Mouse (Mus musculus): ENCODE data around the gene Cfap299. TPM values are rescaled to one million over a fixed set of nuclear protein-coding genes. Genes with fewer than 3 reads are reported as not detected.

The Cfap299 gene
- polyA plus RNA-seq, 1 experiment from 2014 or later: not detected

DNA sequence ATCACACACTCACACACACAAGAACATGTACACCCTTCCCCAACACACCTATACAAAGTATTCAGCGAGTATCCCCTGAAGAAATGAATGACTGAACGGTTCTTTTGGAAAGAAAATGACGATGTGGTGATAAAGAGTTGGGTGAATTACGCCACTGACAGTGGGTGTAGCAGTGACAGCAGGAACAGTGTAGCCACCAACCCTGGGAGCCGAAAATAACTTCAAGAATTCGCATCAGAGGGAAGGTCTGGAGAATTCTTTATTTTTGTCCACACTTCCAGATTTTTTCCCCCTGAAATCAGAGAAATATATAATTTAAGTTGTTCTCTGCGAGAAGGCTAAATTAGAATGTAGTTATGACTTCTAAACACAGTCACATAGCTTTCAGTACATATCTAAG, 459.5 kb downstream of the Cfap299 start:
- Histone ChIP-seq H3K4me2 (ENCODE audit: low read depth, low read length) (no peak overlapping the region), H3K36me3 (ENCODE audit: control insufficient read depth, insufficient read depth) (no peaks in the 10 kb centered on the region), H3K4me3 (ENCODE audit: low read depth, low read length) (no peak overlapping the region), H3K9me3 (replicated peaks; ENCODE audit: control insufficient read depth, low read length) (no peaks in the 10 kb centered on the region; the same call in 1 of the 2 replicates), H3K27ac (ENCODE audit: low read length) (no peak overlapping the region), H3K4me1 (ENCODE audit: control insufficient read depth, low read depth, low read length) (no peaks in the 10 kb centered on the region), H3K9ac (ENCODE audit: low read depth, low read length) (no peak overlapping the region), H3K27me3 (ENCODE audit: control insufficient read depth, insufficient read depth, low read depth, low read length) (no peaks in the 10 kb centered on the region)
- no peak for ATAC-seq (ENCODE audit: low read depth)
- WGBS (ENCODE audit: insufficient replicate concordance): 58% methylated on average over 7 of the region's 7 CpGs

DNA sequence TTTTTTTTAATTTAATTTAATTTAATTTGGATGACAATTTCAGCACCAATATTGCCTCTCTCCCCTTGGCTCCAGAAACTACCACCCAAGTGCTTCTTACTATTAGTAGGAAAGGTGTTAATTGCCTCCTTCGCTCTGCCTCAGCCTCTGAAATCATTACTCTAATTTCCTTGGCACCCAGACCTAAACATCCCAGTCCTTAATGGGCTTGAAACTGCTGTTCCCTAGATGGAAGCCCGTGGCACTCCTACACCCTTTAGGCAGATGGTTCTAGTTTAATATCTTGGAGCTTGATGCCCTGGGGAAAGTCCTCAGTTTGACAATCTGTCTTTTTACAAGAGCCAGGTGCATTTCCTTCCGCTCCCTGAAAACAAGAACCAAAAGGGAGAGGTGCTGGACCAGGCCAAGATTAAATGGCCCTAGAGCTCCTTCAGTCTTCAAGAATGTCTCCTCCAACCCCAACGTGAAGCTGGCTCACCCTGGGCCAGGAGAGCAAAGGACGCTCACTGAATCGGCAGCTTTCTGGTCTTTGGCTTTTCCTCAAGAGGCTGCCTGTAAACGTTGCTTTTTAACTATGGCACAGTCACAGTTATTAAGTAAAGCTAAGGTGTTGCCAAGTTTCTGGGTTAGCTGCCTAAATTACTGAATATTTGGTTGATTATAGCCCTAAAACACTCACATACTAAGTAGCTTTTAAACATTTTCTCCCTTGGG, 461.9 kb downstream of the Cfap299 start:
- H3K4me2 ChIP-seq (ENCODE audit: low read depth, low read length): no peak overlapping the region
- WGBS (ENCODE audit: insufficient replicate concordance): 50% methylated on average over 7 of the region's 7 CpGs
- no peak overlapping the region for H3K9ac ChIP-seq (ENCODE audit: low read depth, low read length)
- H3K36me3 ChIP-seq (ENCODE audit: control insufficient read depth, insufficient read depth): no peaks in the 10 kb centered on the region
- H3K27ac ChIP-seq (ENCODE audit: low read length): no peak overlapping the region
- H3K4me3 ChIP-seq (ENCODE audit: low read depth, low read length): no peak overlapping the region
- H3K4me1 ChIP-seq (ENCODE audit: control insufficient read depth, low read depth, low read length): no peaks in the 10 kb centered on the region
- no peaks in the 10 kb centered on the region for H3K27me3 ChIP-seq (ENCODE audit: control insufficient read depth, insufficient read depth, low read depth, low read length)
- ATAC-seq (ENCODE audit: low read depth): no peak
- no peaks in the 10 kb centered on the region; the same call in 1 of the 2 replicates for H3K9me3 ChIP-seq (replicated peaks; ENCODE audit: control insufficient read depth, low read length)

DNA sequence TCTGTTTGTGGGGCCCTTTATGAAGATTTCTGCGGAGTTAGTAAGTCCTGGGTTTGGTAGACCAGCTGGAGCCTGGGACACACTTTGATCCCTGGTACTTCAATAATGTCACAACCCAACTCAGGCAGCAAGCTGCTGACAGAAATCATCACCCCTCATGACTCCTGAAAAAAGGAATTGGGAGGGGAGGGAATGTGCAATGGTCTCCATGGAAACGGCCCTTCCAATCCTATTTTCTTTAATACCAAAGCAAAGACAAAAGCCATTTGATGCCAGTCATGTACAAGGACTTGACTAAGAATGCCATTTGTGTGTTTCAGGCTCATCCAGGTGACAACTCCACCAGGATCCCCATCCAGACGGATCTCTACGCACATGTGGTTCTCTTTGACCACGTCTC, 472.4 kb downstream of the Cfap299 start:
- Histone ChIP-seq H3K27ac (ENCODE audit: low read length) (no peak overlapping the region), H3K9me3 (replicated peaks; ENCODE audit: control insufficient read depth, low read length) (no peaks in the 10 kb centered on the region), H3K4me3 (ENCODE audit: low read depth, low read length) (no peak overlapping the region), H3K4me1 (ENCODE audit: control insufficient read depth, low read depth, low read length) (no peaks in the 10 kb centered on the region), H3K9ac (ENCODE audit: low read depth, low read length) (no peak overlapping the region), H3K4me2 (ENCODE audit: low read depth, low read length) (no peak overlapping the region), H3K27me3 (ENCODE audit: control insufficient read depth, insufficient read depth, low read depth, low read length) (no peaks in the 10 kb centered on the region), H3K36me3 (ENCODE audit: control insufficient read depth, insufficient read depth) (no peaks in the 10 kb centered on the region)
- no peak for ATAC-seq (ENCODE audit: low read depth)
- WGBS (ENCODE audit: insufficient replicate concordance): 66% methylated on average over 5 of the region's 5 CpGs

DNA sequence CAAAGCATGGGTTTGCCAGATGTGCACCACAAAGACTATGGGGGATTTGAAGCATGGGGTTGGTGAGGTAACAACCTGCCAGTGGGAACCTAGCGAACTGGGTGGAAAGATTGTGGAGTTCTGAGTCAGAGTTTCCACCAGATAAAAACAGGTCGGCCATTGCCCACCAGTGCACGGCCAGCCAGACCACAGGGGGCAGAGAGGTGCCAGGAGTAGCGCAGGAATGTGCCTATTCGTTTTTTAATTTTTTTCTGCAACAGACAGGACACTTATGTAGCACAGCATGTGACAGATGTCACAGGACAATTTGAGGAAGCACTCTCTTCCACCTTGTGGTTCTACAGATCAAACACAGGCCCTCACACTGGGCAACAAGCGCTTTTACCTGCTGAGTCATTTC, 475.7 kb downstream of the Cfap299 start:
- no peaks in the 10 kb centered on the region for H3K4me1 ChIP-seq (ENCODE audit: control insufficient read depth, low read depth, low read length)
- no peak overlapping the region for H3K4me3 ChIP-seq (ENCODE audit: low read depth, low read length)
- no peak overlapping the region for H3K9ac ChIP-seq (ENCODE audit: low read depth, low read length)
- H3K4me2 ChIP-seq (ENCODE audit: low read depth, low read length): no peak overlapping the region
- no peak for ATAC-seq (ENCODE audit: low read depth)
- no peaks in the 10 kb centered on the region for H3K36me3 ChIP-seq (ENCODE audit: control insufficient read depth, insufficient read depth)
- 54% methylated on average over 6 of the region's 6 CpGs for WGBS (ENCODE audit: insufficient replicate concordance)
- H3K9me3 ChIP-seq (replicated peaks; ENCODE audit: control insufficient read depth, low read length): no peaks in the 10 kb centered on the region
- no peak overlapping the region for H3K27ac ChIP-seq (ENCODE audit: low read length)
- H3K27me3 ChIP-seq (ENCODE audit: control insufficient read depth, insufficient read depth, low read depth, low read length): no peaks in the 10 kb centered on the region

- Histone ChIP-seq H3K27me3 (ENCODE audit: control insufficient read depth, insufficient read depth, low read depth, low read length) (no peaks in the 10 kb centered on the region), H3K9ac (ENCODE audit: low read depth, low read length) (no peak overlapping the region), H3K4me3 (ENCODE audit: low read depth, low read length) (no peak overlapping the region), H3K9me3 (replicated peaks; ENCODE audit: control insufficient read depth, low read length) (no peaks in the 10 kb centered on the region), H3K4me1 (ENCODE audit: control insufficient read depth, low read depth, low read length) (no peaks in the 10 kb centered on the region), H3K36me3 (ENCODE audit: control insufficient read depth, insufficient read depth) (no peaks in the 10 kb centered on the region), H3K4me2 (ENCODE audit: low read depth, low read length) (no peak overlapping the region), H3K27ac (ENCODE audit: low read length) (no peak overlapping the region)
- ATAC-seq (ENCODE audit: low read depth): no peak
- WGBS (ENCODE audit: insufficient replicate concordance): 71% methylated on average over 4 of the region's 4 CpGs
These were observed 477.4 kb downstream of the Cfap299 start for GRCm38 (mm10) chr5:98806492-98806891.

- H3K9me3 ChIP-seq (replicated peaks; ENCODE audit: control insufficient read depth, low read length): no peaks in the 10 kb centered on the region
- H3K4me2 ChIP-seq (ENCODE audit: low read depth, low read length): no peak overlapping the region
- H3K27me3 ChIP-seq (ENCODE audit: control insufficient read depth, insufficient read depth, low read depth, low read length): no peaks in the 10 kb centered on the region
- WGBS (ENCODE audit: insufficient replicate concordance): 74% methylated on average over 7 of the region's 7 CpGs
- H3K27ac ChIP-seq (ENCODE audit: low read length): no peak overlapping the region
- no peaks in the 10 kb centered on the region for H3K36me3 ChIP-seq (ENCODE audit: control insufficient read depth, insufficient read depth)
- H3K9ac ChIP-seq (ENCODE audit: low read depth, low read length): no peak overlapping the region
- H3K4me3 ChIP-seq (ENCODE audit: low read depth, low read length): no peak overlapping the region
- no peak for ATAC-seq (ENCODE audit: low read depth)
- no peaks in the 10 kb centered on the region for H3K4me1 ChIP-seq (ENCODE audit: control insufficient read depth, low read depth, low read length)
These were observed 477.9 kb downstream of the Cfap299 start for GRCm38 (mm10) chr5:98807022-98807421.

GRCm38 (mm10) chr5:98807953-98808352, 478.8 kb downstream of the Cfap299 start:
- no peak for ATAC-seq (ENCODE audit: low read depth)
- WGBS (ENCODE audit: insufficient replicate concordance): 63% methylated on average over 9 of the region's 9 CpGs
- no peak overlapping the region for H3K9ac ChIP-seq (ENCODE audit: low read depth, low read length)

DNA sequence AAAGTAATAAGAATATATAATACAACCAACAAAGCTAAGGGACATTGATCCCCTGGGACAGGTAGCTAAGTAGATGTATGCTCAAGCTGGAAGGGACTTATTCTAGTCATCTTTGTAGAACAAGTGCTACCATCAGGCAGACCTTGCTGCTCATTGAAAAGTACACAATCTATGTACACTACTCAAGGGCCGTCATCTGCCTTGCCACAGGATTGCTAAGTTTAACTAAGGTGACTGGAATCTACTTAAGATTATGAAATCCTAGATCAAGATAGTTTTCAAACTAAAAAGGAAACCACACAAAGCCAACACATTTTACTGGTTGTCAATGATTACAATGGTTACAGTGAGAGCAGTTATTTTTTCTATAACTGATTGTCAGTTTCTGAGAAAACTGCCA, 483.3 kb downstream of the Cfap299 start:
- H3K27ac ChIP-seq (ENCODE audit: low read length): no peak overlapping the region
- no peak overlapping the region for H3K9ac ChIP-seq (ENCODE audit: low read depth, low read length)
- no peak overlapping the region for H3K4me2 ChIP-seq (ENCODE audit: low read depth, low read length)
- H3K36me3 ChIP-seq (ENCODE audit: control insufficient read depth, insufficient read depth): no peaks in the 10 kb centered on the region
- H3K4me1 ChIP-seq (ENCODE audit: control insufficient read depth, low read depth, low read length): no peaks in the 10 kb centered on the region
- no peaks in the 10 kb centered on the region for H3K9me3 ChIP-seq (replicated peaks; ENCODE audit: control insufficient read depth, low read length)
- 64% methylated on average over 1 of the region's 1 CpGs for WGBS (ENCODE audit: insufficient replicate concordance)
- no peak for ATAC-seq (ENCODE audit: low read depth)
- H3K4me3 ChIP-seq (ENCODE audit: low read depth, low read length): no peak overlapping the region
- no peaks in the 10 kb centered on the region for H3K27me3 ChIP-seq (ENCODE audit: control insufficient read depth, insufficient read depth, low read depth, low read length)

More at GRCm38 (mm10) chr5:98807953-98808352, 478.8 kb downstream of the Cfap299 start:
- no peak overlapping the region for H3K4me3 ChIP-seq (ENCODE audit: low read depth, low read length)
- no peak overlapping the region for H3K27ac ChIP-seq (ENCODE audit: low read length)
- no peak overlapping the region for H3K4me2 ChIP-seq (ENCODE audit: low read depth, low read length)
- H3K27me3 ChIP-seq (ENCODE audit: control insufficient read depth, insufficient read depth, low read depth, low read length): no peaks in the 10 kb centered on the region
- no peaks in the 10 kb centered on the region for H3K36me3 ChIP-seq (ENCODE audit: control insufficient read depth, insufficient read depth)
- no peaks in the 10 kb centered on the region for H3K4me1 ChIP-seq (ENCODE audit: control insufficient read depth, low read depth, low read length)
- H3K9me3 ChIP-seq (replicated peaks; ENCODE audit: control insufficient read depth, low read length): no peaks in the 10 kb centered on the region

DNA sequence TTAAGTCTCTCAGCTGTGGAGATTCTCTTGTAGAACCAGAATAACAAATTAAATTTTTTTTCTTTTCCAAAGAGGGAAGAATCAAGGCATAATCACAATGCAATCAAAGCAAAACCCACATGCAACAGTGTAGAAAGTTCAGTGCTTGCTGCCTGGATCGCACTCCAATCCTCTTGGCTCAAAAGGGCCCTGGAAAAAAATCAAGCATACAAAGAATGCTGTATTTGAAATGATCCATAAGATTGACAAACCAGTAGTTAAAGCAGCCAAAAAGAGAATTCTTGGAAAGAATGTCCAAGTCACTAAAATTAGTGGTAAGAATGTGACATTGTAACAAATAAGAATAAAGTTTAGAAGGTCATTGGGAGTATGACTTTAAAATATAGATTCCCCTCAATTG, 486.2 kb downstream of the Cfap299 start:
- no peaks in the 10 kb centered on the region for H3K4me1 ChIP-seq (ENCODE audit: control insufficient read depth, low read depth, low read length)
- ATAC-seq (ENCODE audit: low read depth): no peak
- 53% methylated on average over 1 of the region's 1 CpGs for WGBS (ENCODE audit: insufficient replicate concordance)

More for the DNA sequence above, 486.2 kb downstream of the Cfap299 start:
- H3K36me3 ChIP-seq (ENCODE audit: control insufficient read depth, insufficient read depth): no peaks in the 10 kb centered on the region
- H3K9me3 ChIP-seq (replicated peaks; ENCODE audit: control insufficient read depth, low read length): no peaks in the 10 kb centered on the region
- no peak overlapping the region for H3K9ac ChIP-seq (ENCODE audit: low read depth, low read length)
- no peak overlapping the region for H3K4me3 ChIP-seq (ENCODE audit: low read depth, low read length)
- H3K27me3 ChIP-seq (ENCODE audit: control insufficient read depth, insufficient read depth, low read depth, low read length): no peaks in the 10 kb centered on the region
- H3K27ac ChIP-seq (ENCODE audit: low read length): no peak overlapping the region
- no peak overlapping the region for H3K4me2 ChIP-seq (ENCODE audit: low read depth, low read length)
